Mouse (Mus musculus): ENCODE data around the gene Strip2.
A peak's percentile ranks its signal among the peaks of the same experiment; 100 is the strongest.

Gene Strip2

GRCm38 (mm10) chr6:29916530-29917382, at the start of gene Strip2:
Gene Strip2, plus strand, starts transcription at chr6:29917012.
- peak; percentile 85 for DNase-seq (ENCODE audit: low read depth)

- no peak for DNase-seq (ENCODE audit: low read depth)
Measured at GRCm38 (mm10) chr6:29868341-29868895, 48.4 kb upstream of the Strip2 start.

GRCm38 (mm10) chr6:29873654-29874053, 43.2 kb upstream of the Strip2 start:
- no peak for DNase-seq (ENCODE audit: low read depth)

- DNase-seq (ENCODE audit: low read depth): no peak
Measured at GRCm38 (mm10) chr6:29875576-29875975, 41.2 kb upstream of the Strip2 start.

GRCm38 (mm10) chr6:29876782-29877181, 40.0 kb upstream of the Strip2 start:
- no peak for DNase-seq (ENCODE audit: low read depth)

- no peak for DNase-seq (ENCODE audit: low read depth)
Measured at GRCm38 (mm10) chr6:29879579-29879978, 37.2 kb upstream of the Strip2 start.

- DNase-seq (ENCODE audit: low read depth): no peak
Measured at GRCm38 (mm10) chr6:29880796-29881195, 36.0 kb upstream of the Strip2 start.

- DNase-seq (ENCODE audit: low read depth): no peak
Measured at GRCm38 (mm10) chr6:29881936-29882335, 34.9 kb upstream of the Strip2 start.

- no peak for DNase-seq (ENCODE audit: low read depth)
Measured at GRCm38 (mm10) chr6:29882870-29883269, 33.9 kb upstream of the Strip2 start.

- no peak for DNase-seq (ENCODE audit: low read depth)
Measured at GRCm38 (mm10) chr6:29891151-29891550, 25.7 kb upstream of the Strip2 start.

- no peak for DNase-seq (ENCODE audit: low read depth)
Measured at GRCm38 (mm10) chr6:29896976-29897375, 19.8 kb upstream of the Strip2 start.

GRCm38 (mm10) chr6:29901450-29901849, 15.4 kb upstream of the Strip2 start:
- no peak for DNase-seq (ENCODE audit: low read depth)

GRCm38 (mm10) chr6:29902256-29902655, 14.6 kb upstream of the Strip2 start:
- no peak for DNase-seq (ENCODE audit: low read depth)

- no peak for DNase-seq (ENCODE audit: low read depth)
Measured at GRCm38 (mm10) chr6:29903343-29903914, 13.4 kb upstream of the Strip2 start.

GRCm38 (mm10) chr6:29904281-29904680, 12.5 kb upstream of the Strip2 start:
- DNase-seq (ENCODE audit: low read depth): no peak

- no peak for DNase-seq (ENCODE audit: low read depth)
Measured at GRCm38 (mm10) chr6:29910631-29911030, 6.2 kb upstream of the Strip2 start.

- no peak for DNase-seq (ENCODE audit: low read depth)
Measured at GRCm38 (mm10) chr6:29913673-29914072, 3.1 kb upstream of the Strip2 start.

GRCm38 (mm10) chr6:29914136-29914535, 2.7 kb upstream of the Strip2 start:
- DNase-seq (ENCODE audit: low read depth): no peak

GRCm38 (mm10) chr6:29915836-29916235, 976 bp upstream of the Strip2 start:
- no peak for DNase-seq (ENCODE audit: low read depth)

- peak; percentile 45 for DNase-seq (ENCODE audit: low read depth)
Measured at GRCm38 (mm10) chr6:29917383-29917720, 540 bp downstream of the Strip2 start.

GRCm38 (mm10) chr6:29917947-29918346, 1.1 kb downstream of the Strip2 start:
- DNase-seq (ENCODE audit: low read depth): no peak

- no peak for DNase-seq (ENCODE audit: low read depth)
Measured at GRCm38 (mm10) chr6:29923501-29923900, 6.7 kb downstream of the Strip2 start.

- peak; percentile 7 for DNase-seq (ENCODE audit: low read depth)
Measured at GRCm38 (mm10) chr6:29925594-29926219, 8.9 kb downstream of the Strip2 start.
